Mouse (Mus musculus) MEL (cell line): ENCODE data around the gene Med25. TPM values are rescaled to one million over a fixed set of nuclear protein-coding genes. Genes with fewer than 3 reads are reported as not detected.

Experiments used
- DNase-seq: peaks from one replicate; pipeline ENCODE4 v3.0.0; 2011; ENCODE audit warnings: low read depth, low spot score
- H3K27ac ChIP-seq: 2 replicates; pipeline ENCODE4 v1.5.1; 2012; ENCODE audit warnings: low read depth, mild to moderate bottlenecking, control low read depth, low read length, moderate library complexity; ENCODE audit not compliant: control insufficient read depth
- H3K27me3 ChIP-seq, 2 experiments: fragments of 150-350 bp in 1 of 2; sonication (generic) in 1 of 2; 2 replicates each; pipeline ENCODE4 v1.6.1; 2012; ENCODE audit warnings: low read length in 2 of 2, mild to moderate bottlenecking in 2 of 2, improper control_type of control experiment in 1 of 2, moderate library complexity in 1 of 2; ENCODE audit not compliant: insufficient read depth in 2 of 2, control insufficient read depth in 1 of 2
- H3K36me3 ChIP-seq, 2 experiments: 2 replicates each; pipeline ENCODE4 v1.6.1; 2012 to 2014; ENCODE audit warnings: low read length in 2 of 2, improper control_type of control experiment in 1 of 2, inconsistent platforms in 1 of 2, mild to moderate bottlenecking in 1 of 2; ENCODE audit not compliant: insufficient read depth in 2 of 2, control insufficient read depth in 1 of 2
- H3K4me1 ChIP-seq, 2 experiments: fragments of 150-350 bp in 1 of 2; sonication (generic) in 1 of 2; 2 replicates each; pipeline ENCODE4 v1.6.1; 2012; ENCODE audit warnings: low read length in 2 of 2, improper control_type of control experiment in 1 of 2, mild to moderate bottlenecking in 1 of 2; ENCODE audit not compliant: insufficient read depth in 2 of 2, control insufficient read depth in 1 of 2
- H3K4me3 ChIP-seq, 2 experiments: fragments of 150-350 bp in 1 of 2; sonication (generic) in 1 of 2; 2 replicates each; pipeline ENCODE4 v1.5.1; 2012; ENCODE audit warnings: low read depth in 2 of 2, low read length in 2 of 2, mild to moderate bottlenecking in 2 of 2, moderate library complexity in 2 of 2, control low read depth in 1 of 2, improper control_type of control experiment in 1 of 2; ENCODE audit not compliant: control insufficient read depth in 1 of 2, insufficient read depth in 1 of 2
- H3K79me2 ChIP-seq: 2 replicates; pipeline ENCODE4 v1.6.1; 2012; ENCODE audit warnings: mild to moderate bottlenecking, low read length, moderate library complexity; ENCODE audit not compliant: control insufficient read depth, poor library complexity, insufficient read depth
- H3K9ac ChIP-seq: 2 replicates; pipeline ENCODE4 v1.6.1; 2012; ENCODE audit warnings: low read depth, mild to moderate bottlenecking, control low read depth, low read length, moderate library complexity; ENCODE audit not compliant: control insufficient read depth, poor library complexity, severe bottlenecking
- H3K9me3 ChIP-seq: fragments of 150-350 bp; sonication (generic); replicated peaks from 2 replicates; pipeline ENCODE4 v1.6.1; 2012; ENCODE audit warnings: mild to moderate bottlenecking, low read length, improper control_type of control experiment, moderate library complexity; ENCODE audit not compliant: insufficient read depth
- BHLHE40 ChIP-seq: IDR thresholded peaks from 2 replicates; pipeline ENCODE4 v1.6.1; 2012; ENCODE audit warnings: low read depth, mild to moderate bottlenecking, inconsistent platforms, low read length, improper control_type of control experiment, borderline replicate concordance
- CHD1 ChIP-seq: IDR thresholded peaks from 2 replicates; pipeline ENCODE4 v1.6.1; 2012; ENCODE audit warnings: low read depth, mild to moderate bottlenecking, inconsistent platforms, low read length, improper control_type of control experiment
- E2F4 ChIP-seq: IDR thresholded peaks from 2 replicates; pipeline ENCODE4 v1.6.1; 2011; ENCODE audit warnings: low read depth, low read length, improper control_type of control experiment, borderline replicate concordance
- ELF1 ChIP-seq: IDR thresholded peaks from 2 replicates; pipeline ENCODE4 v1.6.1; 2014; ENCODE audit warnings: low read depth, mild to moderate bottlenecking, inconsistent platforms, low read length, improper control_type of control experiment, moderate library complexity
- EP300 ChIP-seq, 2 experiments: IDR thresholded peaks; 2 replicates each; pipeline ENCODE4 v1.6.1; 2011; ENCODE audit warnings: improper control_type of control experiment in 2 of 2, low read length in 2 of 2, low read depth in 1 of 2, mild to moderate bottlenecking in 1 of 2
- GATA1 ChIP-seq: IDR thresholded peaks from 2 replicates; pipeline ENCODE4 v1.6.1; 2011; ENCODE audit warnings: low read depth, low read length, improper control_type of control experiment
- HCFC1 ChIP-seq: IDR thresholded peaks from 2 replicates; pipeline ENCODE4 v1.6.1; 2012; ENCODE audit warnings: low read depth, mild to moderate bottlenecking, inconsistent platforms, low read length, improper control_type of control experiment, moderate library complexity
- KAT2A ChIP-seq: conservative IDR thresholded peaks from 2 replicates; pipeline ENCODE4 v1.6.1; 2012; ENCODE audit warnings: low read depth, low read length, improper control_type of control experiment, inconsistent platforms
- MAFK ChIP-seq: IDR thresholded peaks from 2 replicates; pipeline ENCODE4 v1.6.1; 2011; ENCODE audit warnings: low read depth, mild to moderate bottlenecking, low read length, improper control_type of control experiment, borderline replicate concordance
- MAX ChIP-seq: IDR thresholded peaks from 2 replicates; pipeline ENCODE4 v1.6.1; 2011; ENCODE audit warnings: low read length, improper control_type of control experiment
- MXI1 ChIP-seq: IDR thresholded peaks from 2 replicates; pipeline ENCODE4 v1.6.1; 2011; ENCODE audit warnings: mild to moderate bottlenecking, low read depth, low read length, improper control_type of control experiment
- NELFE ChIP-seq: IDR thresholded peaks from 2 replicates; pipeline ENCODE4 v1.6.1; 2011; ENCODE audit warnings: low read depth, low read length, improper control_type of control experiment
- POLR2A ChIP-seq, 2 experiments: IDR thresholded peaks; 2 replicates each; pipeline ENCODE4 v1.6.1; 2011 to 2012; ENCODE audit warnings: low read length in 2 of 2, mild to moderate bottlenecking in 2 of 2, control low read depth in 1 of 2, improper control_type of control experiment in 1 of 2, low read depth in 1 of 2, moderate library complexity in 1 of 2; ENCODE audit not compliant: control insufficient read depth in 1 of 2, insufficient read depth in 1 of 2, poor library complexity in 1 of 2
- RAD21 ChIP-seq: IDR thresholded peaks from 2 replicates; pipeline ENCODE4 v1.6.1; 2011; ENCODE audit warnings: mild to moderate bottlenecking, low read depth, low read length, improper control_type of control experiment
- RCOR1 ChIP-seq: IDR thresholded peaks from 2 replicates; pipeline ENCODE4 v1.6.1; 2012; ENCODE audit warnings: low read depth, mild to moderate bottlenecking, inconsistent platforms, low read length, improper control_type of control experiment
- SIN3A ChIP-seq: IDR thresholded peaks from 2 replicates; pipeline ENCODE4 v1.6.1; 2012; ENCODE audit warnings: low read length, improper control_type of control experiment, inconsistent platforms
- SMC3 ChIP-seq: IDR thresholded peaks from 2 replicates; pipeline ENCODE4 v1.6.1; 2011; ENCODE audit warnings: low read depth, low read length, improper control_type of control experiment
- TAL1 ChIP-seq: IDR thresholded peaks from 2 replicates; pipeline ENCODE4 v1.6.1; 2012; ENCODE audit warnings: mild to moderate bottlenecking, inconsistent platforms, low read length, moderate library complexity, mixed read lengths
- TBP ChIP-seq: IDR thresholded peaks from 2 replicates; pipeline ENCODE4 v1.8.0; 2011; ENCODE audit warnings: low read depth, low read length, improper control_type of control experiment
- UBTF ChIP-seq: IDR thresholded peaks from 2 replicates; pipeline ENCODE4 v1.6.1; 2012; ENCODE audit warnings: low read depth, mild to moderate bottlenecking, inconsistent platforms, low read length, improper control_type of control experiment, moderate library complexity, borderline replicate concordance; ENCODE audit not compliant: insufficient read depth
- USF1 ChIP-seq: IDR thresholded peaks from 2 replicates; pipeline ENCODE4 v1.6.1; 2014; ENCODE audit warnings: low read depth, mild to moderate bottlenecking, inconsistent platforms, low read length, improper control_type of control experiment, moderate library complexity
- ZC3H11A ChIP-seq: IDR thresholded peaks from 2 replicates; pipeline ENCODE4 v1.6.1; 2012; ENCODE audit warnings: low read depth, mild to moderate bottlenecking, inconsistent platforms, low read length, improper control_type of control experiment
- ZKSCAN1 ChIP-seq: IDR thresholded peaks from 2 replicates; pipeline ENCODE4 v1.6.1; 2012; ENCODE audit warnings: low read depth, mild to moderate bottlenecking, inconsistent platforms, low read length, improper control_type of control experiment, moderate library complexity
- ZMIZ1 ChIP-seq: IDR thresholded peaks from 2 replicates; pipeline ENCODE4 v1.6.1; 2012; ENCODE audit warnings: low read depth, mild to moderate bottlenecking, inconsistent platforms, low read length, improper control_type of control experiment, moderate library complexity
- ZNF384 ChIP-seq: IDR thresholded peaks from 2 replicates; pipeline ENCODE4 v1.6.1; 2012; ENCODE audit warnings: low read depth, mild to moderate bottlenecking, inconsistent platforms, low read length, improper control_type of control experiment
- polyA plus RNA-seq, 2 experiments: library from polyadenylated mRNA; stranded (reverse) in 1 of 2; unstranded in 1 of 2; fragments of >175 nt in 1 of 2; fragments of >200 nt in 1 of 2; gene quantifications; 2 replicates each; pipeline versions ENCODE4 v1.2.1 to v1.2.4; 2012; ENCODE audit warnings: low replicate concordance in 2 of 2, low read depth in 1 of 2; ENCODE audit not compliant: insufficient read length in 2 of 2, insufficient read depth in 1 of 2, missing spikeins in 1 of 2
- total RNA-seq: library from RNA; depleted of rRNA; stranded (reverse); fragments of 300-350 nt; gene quantifications from 2 replicates; pipeline ENCODE4 v1.2.3, GENCODE M21; 2012

Gene Med25
- total and polyA plus RNA-seq, 3 experiments: 53.9 to 118 TPM; not detected in 1

DNA sequence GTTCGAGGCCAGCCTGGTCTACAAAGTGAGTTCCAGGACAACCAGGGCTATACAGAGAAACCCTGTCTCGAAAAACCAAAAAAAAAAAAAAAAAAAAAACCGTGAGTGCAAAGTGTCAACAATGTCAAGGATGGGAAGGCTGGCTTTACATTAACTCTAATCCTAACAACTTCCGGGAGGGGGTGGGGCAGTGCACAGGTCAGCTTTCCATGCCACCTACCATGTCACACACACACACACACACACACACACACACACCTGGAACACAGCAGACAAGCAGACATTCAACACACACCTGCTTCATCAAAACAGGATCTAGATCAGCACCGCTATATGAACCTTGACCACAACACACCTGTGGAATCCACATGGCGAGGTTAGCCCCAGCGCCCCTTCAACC lies 2.3 kb downstream of the Med25 start:
- TF ChIP-seq MAX (no peak), UBTF (no peak), HCFC1 (no peak), TBP (no peak), BHLHE40 (no peak), NELFE (no peak), ZNF384 (no peak), POLR2A (IDR thresholded peaks at IDR 0.05; ENCODE audit: control insufficient read depth in 1 of 2, insufficient read depth in 1 of 2, low read depth in 1 of 2, low read length in 2 of 2, poor library complexity in 1 of 2) (no peak), EP300 (IDR thresholded peaks at IDR 0.05; ENCODE audit: low read depth in 1 of 2, low read length in 2 of 2) (no peak), ZC3H11A (no peak), MXI1 (no peak), TAL1 (no peak), SMC3 (no peak), RAD21 (no peak)
- DNase-seq: no peak
- H3K36me3 ChIP-seq: peaks cover 2 to 7% of the 10 kb centered on the region in 2 experiments; a peak in 3 of 4 replicates
- peaks cover 25% of the 10 kb centered on the region for H3K79me2 ChIP-seq
- H3K9ac ChIP-seq: no peak overlapping the region
- no peak overlapping the region for H3K4me3 ChIP-seq
- no peaks in the 10 kb centered on the region for H3K9me3 ChIP-seq
- peaks cover 0 to 19% of the 10 kb centered on the region in 2 experiments; a peak in 2 of 4 replicates for H3K4me1 ChIP-seq
- H3K27me3 ChIP-seq: no peaks in the 10 kb centered on the region
- H3K27ac ChIP-seq: no peak overlapping the region

DNA sequence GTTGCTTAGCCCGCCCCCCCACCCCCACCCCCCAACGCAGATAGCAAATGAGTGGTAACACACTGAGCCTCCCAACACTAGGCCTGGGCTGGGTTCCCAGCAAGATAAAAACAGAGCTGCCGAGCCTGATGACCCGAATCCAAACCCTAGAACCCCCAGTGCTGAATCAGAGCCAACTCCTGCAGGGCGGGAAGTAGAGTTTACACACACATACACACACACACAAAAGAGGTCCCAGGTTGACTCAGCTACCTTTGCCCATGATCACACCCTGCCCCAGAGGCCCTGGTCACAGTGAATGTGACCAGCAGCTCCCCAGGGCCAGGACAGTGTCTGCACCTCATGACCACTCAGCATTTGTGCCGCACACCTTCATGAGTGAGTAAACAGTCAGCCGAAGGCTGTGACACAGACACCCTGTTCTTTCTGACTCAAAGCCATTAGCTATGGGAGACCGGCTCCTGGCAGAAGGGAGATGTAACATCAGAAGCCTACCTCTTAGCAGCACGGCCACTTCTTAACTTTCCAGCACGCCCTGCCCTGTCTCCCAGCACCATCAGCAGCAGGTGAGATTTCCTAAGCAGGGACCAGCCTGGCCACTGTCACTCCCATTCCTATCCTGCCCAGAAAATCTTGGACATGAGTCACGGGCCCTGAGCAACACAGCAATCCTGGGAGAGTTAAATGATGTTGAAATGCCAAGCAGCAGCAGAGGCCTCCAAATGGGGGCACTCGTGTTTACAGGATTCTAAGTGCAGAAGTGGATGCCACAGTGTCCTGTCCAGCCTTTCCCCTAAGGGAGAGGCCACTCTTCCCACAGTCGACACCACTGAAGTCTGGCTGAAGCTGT lies 4.0 kb downstream of the Med25 start:
- Histone ChIP-seq H3K36me3 (peaks cover 2 to 4% of the 10 kb centered on the region in 2 experiments; a peak in 3 of 4 replicates), H3K27me3 (no peaks in the 10 kb centered on the region), H3K4me3 (no peak overlapping the region), H3K79me2 (peaks cover 25% of the 10 kb centered on the region), H3K9ac (no peak overlapping the region), H3K4me1 (peaks cover 0 to 16% of the 10 kb centered on the region in 2 experiments; a peak in 2 of 4 replicates), H3K27ac (no peak overlapping the region), H3K9me3 (no peaks in the 10 kb centered on the region)
- TF ChIP-seq KAT2A (no peak), ELF1 (no peak), USF1 (no peak), TBP (no peak), SIN3A (no peak), RCOR1 (no peak), GATA1 (no peak), MAFK (no peak), ZKSCAN1 (no peak), E2F4 (no peak), ZMIZ1 (no peak), CHD1 (no peak), POLR2A (IDR thresholded peaks at IDR 0.05; ENCODE audit: control insufficient read depth in 1 of 2, insufficient read depth in 1 of 2, low read depth in 1 of 2, low read length in 2 of 2, poor library complexity in 1 of 2) (no peak)
- no peak for DNase-seq
